Mouse (Mus musculus) small intestine, adult 2 months (tissue): ENCODE measurements around the gene Sass6.

Experiments
- CTCF ChIP-seq: fragments of 200-500 bp; IDR thresholded peaks from 2 replicates; pipeline ENCODE4 v1.5.1; 2012; ENCODE audit warnings: low read depth, mild to moderate bottlenecking, control low read depth, inconsistent platforms, low read length, moderate library complexity, mixed read lengths; ENCODE audit not compliant: insufficient replicate concordance, insufficient read length; ENCODE audit errors: extremely low read depth
- POLR2A ChIP-seq: fragments of 200-500 bp; IDR thresholded peaks from 2 replicates; pipeline ENCODE4 v1.6.1; 2012; ENCODE audit warnings: low read depth, mild to moderate bottlenecking, control low read depth, inconsistent platforms, low read length, moderate library complexity

GRCm38 (mm10) chr3:116582201-116582600, 12.6 kb upstream of the Sass6 start:
- no peak for TF ChIP-seq POLR2A
- TF ChIP-seq CTCF: no peak
